Mouse (Mus musculus): Measurements from ENCODE around the gene Stat2.

DNA sequence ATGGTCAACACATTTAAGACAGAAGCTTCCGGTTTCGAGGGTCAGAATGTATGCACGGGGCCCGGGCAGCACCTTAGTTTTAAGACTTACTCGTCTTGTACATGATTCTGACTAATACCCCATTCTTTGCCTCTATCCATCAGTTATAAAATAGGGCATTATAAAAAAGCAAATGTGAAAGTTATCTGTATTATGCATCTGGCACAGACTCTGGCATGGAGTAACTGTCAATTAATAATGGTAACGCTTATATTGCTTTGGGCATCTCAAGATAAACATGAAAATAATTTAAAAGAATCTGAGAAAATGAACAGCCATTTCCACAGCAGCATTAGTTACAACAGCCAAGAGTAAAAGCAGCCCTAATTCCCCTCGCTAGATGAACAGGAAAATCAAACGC is 42.4 kb upstream of the Stat2 start:
- TF ChIP-seq GATA1 (IDR thresholded peaks at IDR 0.05; ENCODE audit: borderline replicate concordance, low read length) (no peak), FLI1 (IDR thresholded peaks at IDR 0.05; ENCODE audit: low read length) (no peak)

Measured in megakaryocyte, embryonic 14.5 days (primary cell).